Mouse (Mus musculus) intestine, postnatal 0 days (tissue): ENCODE results near the gene Gm11034. TPM values are rescaled to one million over a fixed set of nuclear protein-coding genes. Genes with fewer than 3 reads are reported as not detected.
A peak's percentile ranks its signal among the peaks of the same experiment; 100 is the strongest.

Experiments used
- ATAC-seq: fragments of 200-750 bp; cut with Nextera tagmentation; 2 replicates; pipeline ENCODE4 v1.8.0; 2017; ENCODE audit warnings: mild to moderate bottlenecking, moderate TSS enrichment, moderate library complexity
- H3K27ac ChIP-seq: fragments of 300-500 bp; sonication (generic); 2 replicates; pipeline ENCODE4 v1.5.1; 2014; ENCODE audit warnings: mild to moderate bottlenecking, low read depth, low read length, moderate library complexity
- H3K27me3 ChIP-seq: fragments of 300-500 bp; sonication (generic); replicated peaks from 2 replicates; pipeline ENCODE4 v1.6.1; 2014; ENCODE audit warnings: low read length, mixed read lengths; ENCODE audit not compliant: control insufficient read depth, insufficient read depth
- H3K36me3 ChIP-seq: fragments of 300-500 bp; sonication (generic); 2 replicates; pipeline ENCODE4 v1.6.1; 2014; ENCODE audit warnings: mild to moderate bottlenecking, moderate library complexity; ENCODE audit not compliant: control insufficient read depth, insufficient read depth
- H3K4me1 ChIP-seq: fragments of 300-500 bp; sonication (generic); replicated peaks from 2 replicates; pipeline ENCODE4 v1.6.1; 2014; ENCODE audit warnings: antibody characterized with exemption, low read length, mixed read lengths; ENCODE audit not compliant: control insufficient read depth, insufficient read depth
- H3K4me2 ChIP-seq: fragments of 300-500 bp; sonication (generic); replicated peaks from 2 replicates; pipeline ENCODE4 v1.6.1; 2014; ENCODE audit warnings: low read depth, mild to moderate bottlenecking, moderate library complexity
- H3K4me3 ChIP-seq: fragments of 300-500 bp; sonication (generic); 2 replicates; pipeline ENCODE4 v1.5.1; 2014; ENCODE audit warnings: low read depth, low read length
- H3K9ac ChIP-seq: fragments of 300-500 bp; sonication (generic); 2 replicates; pipeline ENCODE4 v1.6.1; 2014; ENCODE audit warnings: mild to moderate bottlenecking, low read depth, low read length
- H3K9me3 ChIP-seq: fragments of 300-500 bp; sonication (generic); 2 replicates; pipeline ENCODE4 v1.6.1; 2016; ENCODE audit warnings: mixed run types; ENCODE audit not compliant: control insufficient read depth
- CTCF ChIP-seq: sonication (generic); IDR thresholded peaks from 2 replicates; pipeline ENCODE4 v1.5.1; 2016; ENCODE audit warnings: low read depth, mild to moderate bottlenecking, control low read depth, antibody characterized with exemption, moderate library complexity
- WGBS: fragments of 180-500 bp; shearing (Covaris S2); extraction: QIAGEN DNeasy Blood & Tissue Kit; methylation state at CpG from one replicate; pipeline ENCODE4 v1.1.7; 2014; 5-methylcytosine and 5-hydroxymethylcytosine counted together
- polyA plus RNA-seq: library from polyadenylated mRNA; unstranded; fragments of >200 nt; fragmentation: Nextera tagmentation; extraction: Ambion mirVana; gene quantifications from 2 replicates; pipeline ENCODE4 v1.2.1, GENCODE M21; 2015

Gene Gm11034
- not detected in 2 replicates for polyA plus RNA-seq

DNA sequence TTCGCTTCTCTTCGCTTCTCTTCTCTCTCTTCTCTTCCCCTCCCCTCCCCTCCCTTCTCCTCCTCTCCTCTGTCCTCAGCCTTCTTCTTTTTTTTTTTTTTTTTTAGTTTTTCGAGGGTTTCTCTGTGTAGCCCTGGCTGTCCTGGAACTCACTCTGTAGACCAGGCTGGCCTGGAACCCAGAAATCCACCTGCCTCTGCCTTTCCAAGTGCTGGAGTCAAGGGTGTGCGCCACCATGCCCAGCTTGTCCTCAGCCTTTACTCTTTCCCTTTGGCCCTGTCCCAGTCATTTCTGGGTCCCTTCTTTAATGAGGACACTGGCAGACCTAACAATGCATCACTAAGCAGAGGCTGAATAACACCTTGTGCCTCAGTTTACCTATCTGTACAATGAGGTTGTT is at the start of gene Gm11034:
Gene Gm11034, minus strand, starts transcription at position 101 of the 400 bp plus-strand sequence.
- 67% methylated on average over 4 of the region's 4 CpGs for WGBS

DNA sequence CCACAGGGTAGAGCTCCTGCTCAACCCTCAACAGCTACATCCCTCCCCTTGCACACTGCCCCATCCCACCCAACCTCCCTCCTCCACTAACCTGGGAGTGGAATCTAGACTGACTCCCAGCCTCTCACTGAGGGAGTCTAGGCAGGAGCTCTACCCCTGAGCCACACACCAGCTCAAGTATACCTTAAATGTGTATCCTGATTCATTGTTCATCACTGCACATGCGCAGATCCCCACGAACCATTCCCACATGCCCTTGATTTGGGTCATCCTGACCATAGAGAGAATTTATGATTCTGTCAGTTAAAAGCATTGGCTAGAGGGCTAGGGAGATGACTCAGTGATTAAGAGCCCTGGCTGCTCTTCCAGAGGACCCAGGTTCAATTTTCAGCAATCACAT is 49.3 kb upstream of the Gm11034 start:
- no peak for ATAC-seq
- TF ChIP-seq CTCF, result no peak
- Histone ChIP-seq H3K9me3 (no peaks in the 10 kb centered on the region), H3K27ac (no peak overlapping the region), H3K27me3 (no peaks in the 10 kb centered on the region), H3K9ac (no peak overlapping the region), H3K4me3 (no peak overlapping the region), H3K36me3 (no peaks in the 10 kb centered on the region), H3K4me1 (no peaks in the 10 kb centered on the region), H3K4me2 (no peak overlapping the region)
- 89% methylated on average over 2 of the region's 2 CpGs for WGBS

More for the DNA sequence above, at the start of gene Gm11034:
- no peak within 1 kb of the TSS for H3K4me2 ChIP-seq
- H3K4me1 ChIP-seq, result peaks cover 3% of the 10 kb centered on the region; the same call in 1 of the 2 replicates
- H3K27me3 ChIP-seq, result no peaks in the 10 kb centered on the region
- no peak within 1 kb of the TSS for H3K27ac ChIP-seq
- no peaks in the 10 kb centered on the region for H3K36me3 ChIP-seq
- no peak within 1 kb of the TSS for H3K4me3 ChIP-seq
- no peak within 1 kb of the TSS for H3K9ac ChIP-seq
- ATAC-seq, result no peak
- H3K9me3 ChIP-seq, result no peaks in the 10 kb centered on the region
- no peak for TF ChIP-seq CTCF

DNA sequence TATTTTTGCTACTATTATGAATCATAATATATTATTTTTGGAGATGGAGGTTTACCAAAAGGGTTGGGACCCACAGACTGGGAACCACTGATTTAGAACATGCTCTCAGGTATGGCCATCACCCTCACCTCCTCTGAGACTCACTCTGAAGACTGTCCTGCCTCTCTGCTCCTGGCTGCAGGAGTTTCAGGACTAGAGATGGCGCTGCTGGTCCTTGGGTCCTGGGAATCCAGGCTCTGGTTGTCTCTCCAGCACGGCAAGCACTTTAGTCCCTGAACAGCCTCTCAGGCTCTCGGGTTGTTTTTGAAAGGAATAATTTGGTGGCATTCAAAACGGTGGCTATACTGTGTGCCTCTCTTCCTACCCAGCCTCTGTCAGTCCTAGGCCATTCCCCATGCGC is 48.4 kb upstream of the Gm11034 start:
- Histone ChIP-seq H3K27ac (no peak overlapping the region), H3K9ac (no peak overlapping the region), H3K27me3 (no peaks in the 10 kb centered on the region), H3K4me2 (no peak overlapping the region), H3K9me3 (no peaks in the 10 kb centered on the region), H3K4me3 (no peak overlapping the region), H3K4me1 (no peaks in the 10 kb centered on the region), H3K36me3 (no peaks in the 10 kb centered on the region)
- TF ChIP-seq CTCF, result peak; percentile 64
- 58% methylated on average over 5 of the region's 5 CpGs for WGBS
- ATAC-seq, result no peak

DNA sequence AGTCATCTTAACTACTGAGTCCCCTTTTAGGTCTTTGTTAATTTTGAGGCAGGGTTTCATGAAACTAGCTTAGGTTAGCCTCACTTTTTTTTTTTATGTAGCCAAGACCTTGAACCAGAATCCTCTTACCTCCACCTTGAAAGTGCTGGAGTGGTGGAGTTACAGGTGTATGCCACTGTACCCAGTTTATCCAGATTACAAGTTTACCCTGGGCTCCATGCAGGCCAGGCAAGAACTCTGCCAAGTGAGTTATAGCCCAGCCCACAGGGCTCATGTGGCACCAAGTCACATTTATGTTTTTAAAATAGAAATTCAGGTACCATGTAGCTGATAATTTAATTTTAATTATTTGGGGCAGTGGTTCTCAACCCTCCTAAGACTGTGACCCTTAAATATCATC is 48.0 kb upstream of the Gm11034 start:
- Histone ChIP-seq H3K27me3 (no peaks in the 10 kb centered on the region), H3K4me2 (no peak overlapping the region), H3K4me3 (no peak overlapping the region), H3K36me3 (no peaks in the 10 kb centered on the region), H3K4me1 (no peaks in the 10 kb centered on the region), H3K9me3 (no peaks in the 10 kb centered on the region), H3K9ac (no peak overlapping the region), H3K27ac (no peak overlapping the region)
- TF ChIP-seq CTCF, result no peak
- no peak for ATAC-seq

DNA sequence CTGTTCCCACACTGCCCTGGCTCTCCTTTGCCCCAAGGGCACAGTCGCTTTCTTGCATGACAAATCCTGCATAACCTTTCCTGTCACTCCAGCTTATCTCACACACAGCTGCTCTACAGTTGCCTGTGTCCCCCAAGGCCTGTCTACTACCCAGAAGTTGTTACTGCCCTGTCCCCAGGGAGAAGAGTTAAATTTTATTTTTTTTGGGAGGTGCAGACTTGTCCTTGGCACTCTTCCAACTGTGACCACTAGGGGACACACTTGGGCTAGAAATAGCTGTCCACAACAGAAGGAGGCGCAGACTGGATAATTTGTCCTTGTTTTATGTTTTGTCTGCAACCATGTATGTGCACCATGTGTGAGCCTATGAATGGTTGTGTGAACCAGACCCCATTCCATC is 47.6 kb upstream of the Gm11034 start:
- no peaks in the 10 kb centered on the region for H3K4me1 ChIP-seq
- no peak overlapping the region for H3K4me2 ChIP-seq
- H3K27ac ChIP-seq, result no peak overlapping the region
- H3K9ac ChIP-seq, result no peak overlapping the region
- H3K27me3 ChIP-seq, result no peaks in the 10 kb centered on the region
- peak; percentile 21; the same call in 1 of the 2 replicates for ATAC-seq
- H3K4me3 ChIP-seq, result no peak overlapping the region
- no peaks in the 10 kb centered on the region for H3K9me3 ChIP-seq
- no peaks in the 10 kb centered on the region for H3K36me3 ChIP-seq
- TF ChIP-seq CTCF, result peak; percentile 92
- 48% methylated on average over 2 of the region's 2 CpGs for WGBS

DNA sequence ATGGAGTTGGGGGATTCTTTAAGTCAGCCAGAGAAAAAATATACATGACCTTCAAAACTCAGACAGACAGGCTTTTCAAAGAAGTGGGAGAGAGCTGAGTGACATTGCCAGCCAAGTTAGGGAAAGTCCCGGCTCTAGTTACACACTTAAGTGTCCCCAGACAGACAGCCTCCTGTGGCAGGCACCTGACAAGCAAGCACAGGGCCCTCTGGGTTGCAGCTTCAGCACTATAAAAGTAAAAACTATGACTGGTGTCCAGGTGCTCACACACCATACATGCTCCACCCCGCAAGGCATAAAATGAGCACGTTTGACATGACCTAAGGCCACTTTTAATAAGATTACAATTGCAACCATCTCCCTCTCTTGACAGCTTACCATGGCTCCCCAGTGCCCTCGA is 47.1 kb upstream of the Gm11034 start:
- Histone ChIP-seq H3K4me3 (no peak overlapping the region), H3K36me3 (peaks cover 2% of the 10 kb centered on the region; the same call in 1 of the 2 replicates), H3K27ac (no peak overlapping the region), H3K9ac (no peak overlapping the region), H3K9me3 (no peaks in the 10 kb centered on the region), H3K4me2 (no peak overlapping the region), H3K4me1 (no peaks in the 10 kb centered on the region), H3K27me3 (no peaks in the 10 kb centered on the region)
- WGBS, result 58% methylated on average over 4 of the region's 4 CpGs
- ATAC-seq, result no peak
- no peak for TF ChIP-seq CTCF

DNA sequence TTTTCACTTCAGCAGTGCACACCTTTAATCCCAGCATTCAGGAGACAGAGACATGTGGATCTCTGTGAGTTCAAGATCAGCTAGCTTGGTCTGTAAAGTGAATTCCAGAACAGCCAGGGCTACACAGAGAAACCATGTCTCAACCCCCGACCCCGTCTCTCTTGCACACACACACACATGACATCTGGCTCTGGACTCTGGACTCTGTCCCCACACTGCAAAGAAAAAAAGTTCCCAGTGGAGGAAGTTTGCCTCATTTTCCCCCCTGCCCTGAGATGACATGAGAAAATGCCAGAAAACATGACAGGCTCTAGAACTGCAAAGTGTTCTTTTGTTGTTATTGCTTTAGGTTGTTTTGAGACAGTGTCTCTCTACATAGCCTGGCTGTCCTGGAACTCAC is 46.4 kb upstream of the Gm11034 start:
- H3K4me1 ChIP-seq, result no peaks in the 10 kb centered on the region
- no peaks in the 10 kb centered on the region for H3K27me3 ChIP-seq
- H3K4me2 ChIP-seq, result no peak overlapping the region
- no peak for ATAC-seq
- no peak overlapping the region for H3K9ac ChIP-seq
- H3K9me3 ChIP-seq, result no peaks in the 10 kb centered on the region
- no peak for TF ChIP-seq CTCF
- WGBS, result 42% methylated on average over 2 of the region's 2 CpGs
- no peak overlapping the region for H3K4me3 ChIP-seq
- no peak overlapping the region for H3K27ac ChIP-seq
- H3K36me3 ChIP-seq, result peaks cover 9% of the 10 kb centered on the region; the same call in 1 of the 2 replicates
